Mouse (Mus musculus): Measurements from ENCODE around the gene Tax1bp1. TPM values are rescaled to one million over a fixed set of nuclear protein-coding genes. Genes with fewer than 3 reads are reported as not detected.

Tax1bp1 gene
- polyA plus RNA-seq, 1 experiment from 2014 or later, result 159 TPM

DNA sequence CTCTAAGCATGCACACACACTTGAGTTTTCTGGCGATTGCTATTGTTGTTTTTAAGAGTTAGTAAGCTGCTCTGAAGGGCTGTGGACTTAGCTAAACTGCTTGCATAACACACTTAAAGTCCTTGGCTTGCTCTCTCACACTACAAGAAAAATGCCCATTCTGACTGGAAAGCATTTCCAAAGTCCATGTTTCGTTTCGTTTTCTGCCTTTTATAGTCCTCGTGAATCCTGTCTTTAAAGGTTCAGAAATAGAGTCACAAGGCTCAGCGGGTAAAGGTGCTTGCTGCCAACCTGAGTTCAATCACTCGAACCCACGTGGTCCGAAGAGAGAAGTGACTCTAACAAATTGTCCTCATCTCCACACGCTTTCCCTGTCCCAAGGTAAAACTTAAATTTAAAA lies 34.0 kb upstream of the Tax1bp1 start:
- Histone ChIP-seq H3K9me3 (ENCODE audit: control insufficient read depth, low read length) (no peaks in the 10 kb centered on the region), H3K9ac (no peak overlapping the region), H3K4me3 (replicated peaks; ENCODE audit: low read length) (no peak overlapping the region), H3K4me1 (replicated peaks; ENCODE audit: control insufficient read depth, insufficient read depth, low read length) (no peaks in the 10 kb centered on the region), H3K27me3 (ENCODE audit: control insufficient read depth, insufficient read depth, low read length) (no peaks in the 10 kb centered on the region), H3K4me2 (replicated peaks) (no peak overlapping the region), H3K27ac (no peak overlapping the region), H3K36me3 (replicated peaks; ENCODE audit: control insufficient read depth, insufficient read depth) (no peaks in the 10 kb centered on the region)
- 86% methylated on average over 9 of the region's 9 CpGs for WGBS
- no peak for ATAC-seq (ENCODE audit: low FRiP score)
- DNase-seq (ENCODE audit: low spot score), result no peak

DNA sequence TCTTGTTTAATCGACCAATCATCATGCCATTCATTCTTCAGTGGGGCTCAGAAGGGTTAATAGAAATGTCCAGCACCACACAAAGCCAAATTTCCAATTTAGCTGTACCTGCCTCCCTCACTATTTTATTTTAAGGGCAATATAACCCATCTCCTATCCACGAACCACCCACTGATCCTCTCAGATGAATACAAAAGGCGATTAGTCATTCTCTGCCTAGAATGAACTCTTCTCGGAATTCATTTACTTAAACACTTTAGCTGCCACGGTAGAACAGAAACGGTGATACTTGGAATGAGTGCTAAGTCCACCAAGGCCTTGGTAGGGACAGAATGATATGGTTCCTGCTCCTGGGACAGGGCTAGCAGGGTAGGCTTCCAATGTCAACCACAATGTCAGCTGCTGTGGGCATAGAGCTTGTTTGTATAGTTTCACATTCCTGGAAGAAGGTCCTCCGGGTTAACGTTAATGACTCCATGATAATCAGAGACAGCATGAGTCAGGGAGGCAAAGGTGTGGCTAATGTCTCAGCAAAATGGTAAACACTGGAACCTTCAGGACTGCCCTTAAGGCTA lies 33.0 kb upstream of the Tax1bp1 start:
- Histone ChIP-seq H3K9ac (no peak overlapping the region), H3K27me3 (ENCODE audit: control insufficient read depth, insufficient read depth, low read length) (no peaks in the 10 kb centered on the region), H3K4me1 (replicated peaks; ENCODE audit: control insufficient read depth, insufficient read depth, low read length) (no peaks in the 10 kb centered on the region), H3K9me3 (ENCODE audit: control insufficient read depth, low read length) (no peaks in the 10 kb centered on the region), H3K4me2 (replicated peaks) (no peak overlapping the region), H3K4me3 (replicated peaks; ENCODE audit: low read length) (no peak overlapping the region), H3K27ac (no peak overlapping the region), H3K36me3 (replicated peaks; ENCODE audit: control insufficient read depth, insufficient read depth) (no peaks in the 10 kb centered on the region)
- 58% methylated on average over 8 of the region's 8 CpGs for WGBS
- DNase-seq (ENCODE audit: low spot score), result no peak
- no peak for ATAC-seq (ENCODE audit: low FRiP score)

DNA sequence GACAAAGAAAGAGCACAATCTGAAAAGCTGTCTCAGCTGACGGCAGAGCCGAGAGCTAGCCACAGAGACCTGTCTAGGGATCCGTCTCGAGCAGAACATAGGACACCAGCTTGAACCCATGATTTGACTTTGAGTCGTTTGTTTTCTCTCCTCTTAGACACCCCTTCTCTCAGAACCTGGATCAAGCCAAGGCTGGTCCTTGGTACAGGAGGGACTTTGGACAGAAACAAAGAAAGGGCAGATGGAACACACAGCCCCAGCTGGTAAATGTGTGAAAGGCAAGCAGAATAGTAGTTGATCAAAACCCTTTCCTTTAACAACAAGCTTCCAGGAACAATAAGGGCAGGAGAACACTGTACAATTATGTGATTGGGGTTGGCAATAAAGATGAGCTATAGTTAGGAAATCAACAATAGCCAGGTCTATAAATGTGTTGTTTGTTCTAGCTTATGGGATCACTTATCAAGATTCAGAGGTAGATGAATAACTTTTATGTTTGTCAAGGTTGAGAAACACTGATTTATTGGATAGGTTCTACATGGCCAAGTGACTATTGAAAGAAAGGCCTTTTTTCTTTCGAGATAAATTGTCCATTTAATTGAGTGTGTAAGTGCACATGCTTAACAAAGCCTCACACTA lies 31.6 kb upstream of the Tax1bp1 start:
- 76% methylated on average over 6 of the region's 6 CpGs for WGBS
- H3K4me3 ChIP-seq (replicated peaks; ENCODE audit: low read length), result no peak overlapping the region
- no peak overlapping the region for H3K4me2 ChIP-seq (replicated peaks)
- no peaks in the 10 kb centered on the region for H3K9me3 ChIP-seq (ENCODE audit: control insufficient read depth, low read length)
- H3K9ac ChIP-seq, result no peak overlapping the region
- no peak for ATAC-seq (ENCODE audit: low FRiP score)
- H3K36me3 ChIP-seq (replicated peaks; ENCODE audit: control insufficient read depth, insufficient read depth), result no peaks in the 10 kb centered on the region
- DNase-seq (ENCODE audit: low spot score), result no peak
- no peak overlapping the region for H3K27ac ChIP-seq
- no peaks in the 10 kb centered on the region for H3K27me3 ChIP-seq (ENCODE audit: control insufficient read depth, insufficient read depth, low read length)
- no peaks in the 10 kb centered on the region for H3K4me1 ChIP-seq (replicated peaks; ENCODE audit: control insufficient read depth, insufficient read depth, low read length)

DNA sequence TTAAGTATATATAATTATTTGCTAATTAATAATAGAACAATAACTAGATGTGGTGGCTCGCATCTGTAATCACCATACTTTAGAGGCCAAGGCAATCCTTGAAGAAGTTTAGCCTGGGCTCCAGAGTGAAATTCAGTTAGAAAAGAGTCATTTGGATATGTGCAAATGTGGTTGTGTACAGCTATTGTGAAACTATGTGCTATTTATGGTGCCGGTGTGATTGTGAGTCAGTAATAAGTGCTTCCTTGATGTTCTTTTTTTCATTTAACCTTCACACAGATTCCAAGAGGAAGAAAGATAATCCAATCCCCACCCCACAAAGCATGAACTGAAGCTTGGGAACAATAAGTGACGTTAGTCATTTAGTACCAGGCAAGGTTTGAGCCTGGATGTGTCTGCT lies 30.9 kb upstream of the Tax1bp1 start:
- no peak overlapping the region for H3K4me2 ChIP-seq (replicated peaks)
- DNase-seq (ENCODE audit: low spot score), result no peak
- no peak overlapping the region for H3K9ac ChIP-seq
- H3K4me3 ChIP-seq (replicated peaks; ENCODE audit: low read length), result no peak overlapping the region
- no peaks in the 10 kb centered on the region for H3K27me3 ChIP-seq (ENCODE audit: control insufficient read depth, insufficient read depth, low read length)
- no peaks in the 10 kb centered on the region for H3K36me3 ChIP-seq (replicated peaks; ENCODE audit: control insufficient read depth, insufficient read depth)
- H3K4me1 ChIP-seq (replicated peaks; ENCODE audit: control insufficient read depth, insufficient read depth, low read length), result no peaks in the 10 kb centered on the region
- 94% methylated on average over 3 of the region's 3 CpGs for WGBS
- no peak for ATAC-seq (ENCODE audit: low FRiP score)
- no peak overlapping the region for H3K27ac ChIP-seq
- no peaks in the 10 kb centered on the region for H3K9me3 ChIP-seq (ENCODE audit: control insufficient read depth, low read length)

DNA sequence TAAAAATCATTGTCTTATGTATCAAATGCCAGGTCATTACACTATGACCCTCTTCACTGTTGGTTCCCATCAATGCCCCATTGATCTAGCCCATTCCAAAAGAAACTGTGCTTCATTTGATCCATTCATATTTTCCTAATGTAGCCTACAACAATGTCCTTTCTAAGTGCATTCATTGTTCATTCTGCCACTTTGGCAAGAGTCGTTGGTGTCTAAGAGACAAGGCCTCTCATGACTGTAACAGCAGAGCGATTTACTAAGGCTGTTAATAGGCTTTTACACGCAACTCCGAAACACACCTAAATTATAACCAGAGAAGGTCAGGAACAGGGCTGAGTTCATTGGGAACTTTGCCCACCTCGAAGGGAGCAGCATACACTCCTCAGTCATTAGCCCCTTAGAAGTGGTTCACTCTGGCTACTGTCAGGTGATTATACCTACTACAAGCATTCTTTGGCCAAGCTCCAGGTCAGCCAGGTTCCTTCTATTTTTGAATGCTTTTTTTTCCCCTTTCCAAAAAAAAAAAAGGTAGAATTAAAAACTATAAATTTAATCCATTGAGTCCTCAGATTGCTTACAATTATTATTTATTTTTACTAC lies 26.5 kb upstream of the Tax1bp1 start:
- no peak for DNase-seq (ENCODE audit: low spot score)
- Histone ChIP-seq H3K9ac (no peak overlapping the region), H3K36me3 (replicated peaks; ENCODE audit: control insufficient read depth, insufficient read depth) (no peaks in the 10 kb centered on the region), H3K27me3 (ENCODE audit: control insufficient read depth, insufficient read depth, low read length) (no peaks in the 10 kb centered on the region), H3K4me1 (replicated peaks; ENCODE audit: control insufficient read depth, insufficient read depth, low read length) (no peaks in the 10 kb centered on the region), H3K27ac (no peak overlapping the region), H3K4me3 (replicated peaks; ENCODE audit: low read length) (no peak overlapping the region), H3K4me2 (replicated peaks) (no peak overlapping the region), H3K9me3 (ENCODE audit: control insufficient read depth, low read length) (no peaks in the 10 kb centered on the region)
- ATAC-seq (ENCODE audit: low FRiP score), result no peak
- WGBS, result 71% methylated on average over 5 of the region's 5 CpGs

DNA sequence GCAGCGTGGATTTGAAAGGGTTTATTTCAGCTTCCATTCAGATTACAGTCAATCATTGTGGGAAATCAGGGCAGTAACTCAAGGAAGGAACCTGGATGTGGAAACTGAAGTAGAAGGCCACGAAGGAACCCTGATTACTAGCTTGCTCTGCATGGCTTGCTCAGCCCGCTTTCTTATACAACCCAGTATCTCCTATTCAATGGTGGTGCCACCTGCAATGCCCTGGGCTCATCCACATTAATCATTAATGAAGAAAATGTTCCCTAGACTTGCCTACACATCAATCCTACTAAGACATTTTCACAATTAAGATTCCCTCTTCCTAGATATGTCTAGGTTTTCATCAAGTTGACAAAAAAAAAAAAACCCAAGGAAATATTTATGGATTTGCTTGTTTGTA lies 23.2 kb upstream of the Tax1bp1 start:
- Histone ChIP-seq H3K9me3 (ENCODE audit: control insufficient read depth, low read length) (no peaks in the 10 kb centered on the region), H3K4me3 (replicated peaks; ENCODE audit: low read length) (no peak overlapping the region), H3K27ac (no peak overlapping the region), H3K9ac (no peak overlapping the region), H3K4me1 (replicated peaks; ENCODE audit: control insufficient read depth, insufficient read depth, low read length) (no peaks in the 10 kb centered on the region), H3K4me2 (replicated peaks) (no peak overlapping the region), H3K36me3 (replicated peaks; ENCODE audit: control insufficient read depth, insufficient read depth) (no peaks in the 10 kb centered on the region), H3K27me3 (ENCODE audit: control insufficient read depth, insufficient read depth, low read length) (no peaks in the 10 kb centered on the region)
- WGBS, result 91% methylated on average over 3 of the region's 3 CpGs
- DNase-seq (ENCODE audit: low spot score) (no peak), ATAC-seq (ENCODE audit: low FRiP score) (no peak)

DNA sequence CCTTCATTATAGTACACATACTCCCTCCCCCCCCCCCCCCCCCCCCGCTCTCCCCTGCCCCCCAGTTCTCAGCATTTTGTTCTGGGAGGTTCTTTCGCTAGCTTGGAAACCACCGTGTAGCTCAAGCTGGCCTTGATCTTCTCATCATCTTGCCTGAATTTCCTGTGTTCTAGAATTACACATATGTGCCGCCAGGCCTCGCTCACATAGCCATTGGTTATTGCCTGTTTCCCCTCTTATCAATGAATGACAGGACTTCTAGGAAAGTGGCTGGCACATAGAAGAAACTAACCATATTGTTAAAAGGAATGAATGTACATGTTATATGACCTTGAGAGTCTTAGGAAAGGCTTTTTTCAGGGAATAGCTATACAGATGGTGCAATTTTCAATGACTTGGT lies 21.7 kb upstream of the Tax1bp1 start:
- Histone ChIP-seq H3K27me3 (ENCODE audit: control insufficient read depth, insufficient read depth, low read length) (no peaks in the 10 kb centered on the region), H3K9me3 (ENCODE audit: control insufficient read depth, low read length) (no peaks in the 10 kb centered on the region), H3K4me2 (replicated peaks) (no peak overlapping the region), H3K9ac (no peak overlapping the region), H3K4me1 (replicated peaks; ENCODE audit: control insufficient read depth, insufficient read depth, low read length) (no peaks in the 10 kb centered on the region), H3K27ac (no peak overlapping the region), H3K36me3 (replicated peaks; ENCODE audit: control insufficient read depth, insufficient read depth) (no peaks in the 10 kb centered on the region), H3K4me3 (replicated peaks; ENCODE audit: low read length) (no peak overlapping the region)
- ATAC-seq (ENCODE audit: low FRiP score) (no peak), DNase-seq (ENCODE audit: low spot score) (no peak)
- 90% methylated on average over 4 of the region's 5 CpGs for WGBS

DNA sequence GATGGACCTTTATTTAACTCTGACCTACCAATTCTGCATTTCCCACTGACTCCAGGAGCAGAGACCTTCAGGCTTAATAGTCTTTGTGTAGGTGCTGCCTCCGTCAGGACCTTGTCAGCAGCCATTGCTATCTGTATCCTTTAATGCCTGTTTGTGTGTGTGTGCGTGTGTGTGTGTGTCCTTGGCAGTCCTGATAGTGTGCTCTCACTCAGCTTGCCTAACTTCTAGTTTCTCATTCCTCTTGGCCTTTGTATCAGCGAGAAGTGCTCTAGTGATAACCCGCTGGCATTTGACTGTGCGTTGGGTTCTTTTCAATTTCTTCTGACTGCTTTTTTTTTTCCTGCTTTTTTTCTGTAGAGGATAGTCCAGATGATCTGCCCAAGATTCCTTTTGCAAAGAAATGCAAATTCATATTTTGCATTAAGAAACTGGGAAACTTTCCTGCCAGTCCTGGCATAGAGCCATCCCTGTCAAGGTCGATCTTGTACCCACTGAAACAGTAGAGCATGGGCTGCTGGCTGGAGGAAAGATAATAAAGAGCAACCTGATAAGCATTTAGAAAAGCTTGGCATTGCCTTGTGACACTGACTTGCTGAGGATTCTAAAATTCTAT lies 21.0 kb upstream of the Tax1bp1 start:
- no peaks in the 10 kb centered on the region for H3K27me3 ChIP-seq (ENCODE audit: control insufficient read depth, insufficient read depth, low read length)
- 83% methylated on average over 6 of the region's 6 CpGs for WGBS
- DNase-seq (ENCODE audit: low spot score) (no peak), ATAC-seq (ENCODE audit: low FRiP score) (no peak)
- H3K4me3 ChIP-seq (replicated peaks; ENCODE audit: low read length), result no peak overlapping the region
- H3K27ac ChIP-seq, result no peak overlapping the region
- H3K9ac ChIP-seq, result no peak overlapping the region
- no peaks in the 10 kb centered on the region for H3K36me3 ChIP-seq (replicated peaks; ENCODE audit: control insufficient read depth, insufficient read depth)
- H3K9me3 ChIP-seq (ENCODE audit: control insufficient read depth, low read length), result no peaks in the 10 kb centered on the region
- no peaks in the 10 kb centered on the region for H3K4me1 ChIP-seq (replicated peaks; ENCODE audit: control insufficient read depth, insufficient read depth, low read length)
- H3K4me2 ChIP-seq (replicated peaks), result no peak overlapping the region

DNA sequence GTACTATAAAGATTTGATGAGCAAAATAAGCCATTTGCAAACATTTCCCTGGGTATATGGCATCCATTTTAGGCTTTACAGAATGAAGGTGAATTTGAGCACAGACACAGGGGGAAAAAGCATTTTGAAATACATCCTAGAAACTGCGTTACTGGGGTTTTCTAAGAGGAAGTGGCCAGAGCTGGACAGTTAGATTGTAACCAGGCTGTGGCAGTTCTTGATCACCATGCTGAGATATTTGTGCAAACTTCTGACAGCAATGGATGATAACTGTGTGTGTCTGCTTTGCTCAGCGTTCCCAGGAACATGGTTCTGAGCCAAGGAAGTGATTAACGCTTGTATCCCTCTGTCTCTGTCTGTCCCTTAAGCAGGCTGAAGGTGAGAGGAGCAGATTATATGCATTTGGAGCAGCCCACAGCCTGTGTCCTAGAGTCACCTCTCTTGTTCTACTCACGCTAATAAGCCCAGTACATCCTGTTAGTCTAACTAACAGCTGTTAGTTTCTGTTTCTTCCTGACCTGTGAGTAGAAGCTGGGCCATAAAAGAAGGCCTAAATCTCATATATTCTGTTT lies 15.5 kb upstream of the Tax1bp1 start:
- WGBS, result 69% methylated on average over 4 of the region's 4 CpGs
- Histone ChIP-seq H3K4me1 (replicated peaks; ENCODE audit: control insufficient read depth, insufficient read depth, low read length) (no peaks in the 10 kb centered on the region), H3K36me3 (replicated peaks; ENCODE audit: control insufficient read depth, insufficient read depth) (no peaks in the 10 kb centered on the region), H3K27me3 (ENCODE audit: control insufficient read depth, insufficient read depth, low read length) (no peaks in the 10 kb centered on the region), H3K4me3 (replicated peaks; ENCODE audit: low read length) (no peak overlapping the region), H3K4me2 (replicated peaks) (no peak overlapping the region), H3K9ac (no peak overlapping the region), H3K27ac (no peak overlapping the region), H3K9me3 (ENCODE audit: control insufficient read depth, low read length) (no peaks in the 10 kb centered on the region)
- ATAC-seq (ENCODE audit: low FRiP score) (no peak), DNase-seq (ENCODE audit: low spot score) (no peak)

Data from hindbrain, embryonic 14.5 days (tissue).